Mouse (Mus musculus) G1E (cell line): ENCODE data around the gene Coro7.

Source experiments
- CTCF ChIP-seq: IDR thresholded peaks from 2 replicates; pipeline ENCODE4 v1.5.1; 2012; ENCODE audit warnings: low read depth, low read length, inconsistent platforms, mixed read lengths
- GATA1 ChIP-seq: IDR thresholded peaks from 2 replicates; pipeline ENCODE4 v1.6.1; 2012; ENCODE audit warnings: borderline replicate concordance, low read length, inconsistent platforms, mixed read lengths
- POLR2AphosphoS5 ChIP-seq: IDR thresholded peaks from 2 replicates; pipeline ENCODE4 v1.6.1; 2012; ENCODE audit warnings: low read depth, low read length, inconsistent platforms; ENCODE audit not compliant: insufficient replicate concordance
- TAL1 ChIP-seq: conservative IDR thresholded peaks from 2 replicates; pipeline ENCODE4 v1.6.1; 2012; ENCODE audit warnings: low read depth, low read length, inconsistent platforms, mixed read lengths

DNA sequence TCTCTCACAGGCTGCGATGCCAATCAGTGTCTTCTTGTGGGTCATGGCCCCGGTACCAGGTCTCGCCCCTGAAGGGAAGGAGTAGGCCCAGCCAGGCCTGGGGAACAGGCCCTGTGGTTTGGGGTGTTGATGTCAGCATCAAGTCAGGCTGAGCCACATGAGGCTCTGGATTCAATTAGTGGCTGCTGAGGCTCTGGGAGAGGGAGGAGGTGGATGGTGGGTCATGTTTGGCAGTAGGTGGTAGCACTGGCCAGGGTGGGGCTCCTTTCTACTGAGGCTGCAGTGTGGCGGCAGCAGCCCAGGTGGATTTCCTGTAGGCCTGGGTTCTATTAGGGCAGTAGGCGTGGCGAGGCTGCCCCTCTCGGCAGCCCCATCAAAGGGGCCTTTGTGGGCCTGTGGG lies 28.0 kb downstream of the Coro7 start:
- no peak for TF ChIP-seq CTCF
- no peak for TF ChIP-seq POLR2AphosphoS5
- no peak for TF ChIP-seq GATA1
- no peak for TF ChIP-seq TAL1
